Mouse (Mus musculus) neural tube, embryonic 14.5 days (tissue): Measurements from ENCODE around the gene Zfyve9. TPM values are rescaled to one million over a fixed set of nuclear protein-coding genes. Genes with fewer than 3 reads are reported as not detected.
"Not testable (repeated sequence)": the region's sequence is repeated elsewhere in the genome, so short reads cannot be mapped to it uniquely, and the experiment has no call there.

ENCODE experiments used
- ATAC-seq: fragments of 200-750 bp; cut with Nextera tagmentation; 2 replicates; pipeline ENCODE4 v1.8.0; 2017; ENCODE audit warnings: low read depth, mild to moderate bottlenecking, moderate TSS enrichment, moderate library complexity
- H3K27ac ChIP-seq: fragments of 300-500 bp; sonication (generic); 2 replicates; pipeline ENCODE4 v1.5.1; 2014; ENCODE audit warnings: low read depth, mild to moderate bottlenecking, control low read depth, low read length, moderate library complexity, mixed read lengths
- H3K27me3 ChIP-seq: fragments of 300-500 bp; sonication (generic); 2 replicates; pipeline ENCODE4 v1.6.1; 2014; ENCODE audit warnings: low read length; ENCODE audit not compliant: control insufficient read depth, insufficient read depth
- H3K36me3 ChIP-seq: fragments of 300-500 bp; sonication (generic); 2 replicates; pipeline ENCODE4 v1.6.1; 2014; ENCODE audit warnings: low read length, mixed read lengths; ENCODE audit not compliant: control insufficient read depth, insufficient read depth
- H3K4me1 ChIP-seq: fragments of 300-500 bp; sonication (generic); 2 replicates; pipeline ENCODE4 v1.6.1; 2014; ENCODE audit warnings: low read length; ENCODE audit not compliant: control insufficient read depth, insufficient read depth
- H3K4me2 ChIP-seq: fragments of 300-500 bp; sonication (generic); 2 replicates; pipeline ENCODE4 v1.6.1; 2014; ENCODE audit warnings: mild to moderate bottlenecking, low read depth, low read length, control low read depth
- H3K4me3 ChIP-seq: fragments of 300-500 bp; sonication (generic); 2 replicates; pipeline ENCODE4 v1.5.1; 2014; ENCODE audit warnings: low read depth, low read length, control low read depth, mixed read lengths
- H3K9ac ChIP-seq: fragments of 300-500 bp; sonication (generic); replicated peaks from 2 replicates; pipeline ENCODE4 v1.6.1; 2014; ENCODE audit warnings: low read depth, mild to moderate bottlenecking, control low read depth, low read length, mixed read lengths
- H3K9me3 ChIP-seq: fragments of 300-500 bp; sonication (generic); 2 replicates; pipeline ENCODE4 v1.6.1; 2016; ENCODE audit warnings: low read length; ENCODE audit not compliant: control insufficient read depth
- WGBS: fragments of 180-500 bp; shearing (Covaris S2); extraction: QIAGEN DNeasy Blood & Tissue Kit; methylation state at CpG from one replicate; pipeline ENCODE4 v1.1.7; 2014; 5-methylcytosine and 5-hydroxymethylcytosine counted together
- polyA plus RNA-seq: library from polyadenylated mRNA; unstranded; fragments of >200 nt; fragmentation: Nextera tagmentation; extraction: Ambion mirVana; gene quantifications from 2 replicates; pipeline ENCODE4 v1.2.1, GENCODE M21; 2014

Gene Zfyve9
- polyA plus RNA-seq, 1 experiment from 2014 or later = 14.5 TPM

DNA sequence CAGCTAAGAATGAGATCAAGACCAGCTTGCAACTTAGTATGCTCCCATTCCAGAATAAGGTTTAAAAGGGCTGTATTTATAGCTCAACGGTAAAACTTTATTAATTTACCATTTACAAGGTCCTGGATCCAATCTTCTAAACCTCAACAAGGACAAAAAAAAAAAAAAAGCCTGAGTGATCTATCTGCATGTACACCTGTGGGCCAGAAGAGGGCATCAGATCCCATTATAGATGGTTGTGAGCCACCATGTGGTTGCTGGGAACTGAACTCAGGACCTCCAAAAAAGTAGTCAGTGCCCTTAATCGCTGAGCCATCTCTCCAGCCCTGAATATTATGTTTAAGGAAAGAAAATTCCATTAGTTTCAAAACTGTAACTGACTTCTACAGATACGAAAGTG is 90.1 kb downstream of the Zfyve9 start:
- 96% methylated on average over 3 of the region's 3 CpGs for WGBS
- Histone ChIP-seq H3K9ac (no peak overlapping the region), H3K9me3 (no peaks in the 10 kb centered on the region), H3K4me2 (no peak overlapping the region), H3K4me3 (no peak overlapping the region), H3K4me1 (no peaks in the 10 kb centered on the region), H3K36me3 (0 out of 2 replicates have a peak, but pooled peaks cover 2% of the 10 kb centered on the region), H3K27ac (no peak overlapping the region), H3K27me3 (no peaks in the 10 kb centered on the region)
- no peak for ATAC-seq

DNA sequence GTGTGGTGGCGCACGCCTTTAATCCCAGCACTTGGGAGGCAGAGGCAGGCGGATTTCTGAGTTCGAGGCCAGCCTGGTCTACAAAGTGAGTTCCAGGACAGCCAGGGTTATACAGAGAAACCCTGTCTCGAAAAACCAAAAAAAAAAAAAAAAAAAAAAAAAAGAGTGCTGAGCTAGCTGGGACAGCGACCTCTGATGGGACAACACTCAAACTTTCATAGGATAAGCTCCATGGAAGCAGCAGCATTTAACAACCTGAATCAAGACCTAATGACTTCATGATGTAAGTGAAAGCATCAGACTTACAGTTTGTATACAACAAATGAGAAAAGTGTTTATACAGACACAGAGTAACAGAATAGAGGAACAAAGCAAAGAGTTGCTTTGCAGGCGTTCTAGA is 93.5 kb downstream of the Zfyve9 start:
- not testable (repeated sequence) for H3K36me3 ChIP-seq, H3K4me2 ChIP-seq, H3K9ac ChIP-seq, H3K4me1 ChIP-seq, ATAC-seq, H3K27ac ChIP-seq, H3K4me3 ChIP-seq, H3K9me3 ChIP-seq, H3K27me3 ChIP-seq
- WGBS = 93% methylated on average over 6 of the region's 7 CpGs

DNA sequence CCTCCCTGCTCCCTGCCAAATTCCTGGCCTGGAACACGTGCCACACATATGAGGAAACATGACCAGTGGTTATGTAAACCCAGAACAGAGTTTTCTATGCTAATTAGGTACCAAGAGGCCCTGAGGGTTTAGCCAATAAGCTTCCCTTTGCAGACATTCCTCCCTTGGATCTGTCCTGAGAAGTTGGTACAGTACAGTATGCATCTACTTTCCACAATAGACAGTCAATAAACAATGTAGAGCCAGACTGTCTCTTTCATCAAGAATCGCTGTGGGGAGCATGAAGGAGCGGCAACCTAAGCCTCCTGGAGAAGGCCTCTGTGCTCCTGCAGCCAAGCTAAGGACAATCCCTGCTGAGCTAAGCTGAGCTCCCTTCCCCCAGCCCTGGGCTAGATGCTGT is 94.4 kb downstream of the Zfyve9 start:
- no peak overlapping the region for H3K4me2 ChIP-seq
- no peak overlapping the region for H3K27ac ChIP-seq
- no peak overlapping the region for H3K4me3 ChIP-seq
- H3K27me3 ChIP-seq = no peaks in the 10 kb centered on the region
- 72% methylated on average over 3 of the region's 3 CpGs for WGBS
- H3K9ac ChIP-seq = no peak overlapping the region
- H3K9me3 ChIP-seq = no peaks in the 10 kb centered on the region
- H3K36me3 ChIP-seq = 0 out of 2 replicates have a peak, but pooled peaks cover 2% of the 10 kb centered on the region
- no peaks in the 10 kb centered on the region for H3K4me1 ChIP-seq
- ATAC-seq = no peak

- Histone ChIP-seq H3K36me3 (peaks cover 11% of the 10 kb centered on the region), H3K9ac (no peak overlapping the region), H3K4me2 (no peak overlapping the region), H3K9me3 (no peaks in the 10 kb centered on the region), H3K4me3 (no peak overlapping the region), H3K4me1 (no peaks in the 10 kb centered on the region), H3K27ac (no peak overlapping the region), H3K27me3 (no peaks in the 10 kb centered on the region)
- 86% methylated on average over 2 of the region's 2 CpGs for WGBS
- ATAC-seq = no peak
These were observed 116.2 kb downstream of the Zfyve9 start for GRCm38 (mm10) chr4:108664407-108664806.

DNA sequence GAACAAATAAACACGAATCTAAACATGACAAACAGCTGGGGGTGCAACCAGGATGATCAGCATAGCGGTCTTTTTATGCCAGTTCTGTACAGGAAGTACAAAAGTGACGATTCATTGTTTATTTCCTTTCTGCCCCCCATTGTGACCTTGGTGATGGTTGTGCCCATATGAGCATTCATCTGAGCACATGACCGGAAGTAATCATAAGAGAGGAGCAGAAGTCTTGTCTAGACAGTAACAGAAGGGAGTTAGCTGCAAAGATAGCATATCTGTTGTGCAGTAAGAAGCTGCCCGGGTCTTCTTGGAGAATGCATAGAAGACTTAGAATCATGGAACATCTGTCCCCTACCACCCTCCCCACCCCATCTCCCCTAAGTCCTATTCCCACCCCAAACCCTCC is 141.8 kb downstream of the Zfyve9 start:
- Histone ChIP-seq H3K27me3 (no peaks in the 10 kb centered on the region), H3K4me1 (no peaks in the 10 kb centered on the region), H3K36me3 (peaks cover 22% of the 10 kb centered on the region; the same call in 1 of the 2 replicates), H3K9ac (no peak overlapping the region), H3K27ac (no peak overlapping the region), H3K9me3 (no peaks in the 10 kb centered on the region), H3K4me3 (no peak overlapping the region), H3K4me2 (no peak overlapping the region)
- ATAC-seq = no peak
- 80% methylated on average over 5 of the region's 5 CpGs for WGBS

- no peak overlapping the region for H3K4me3 ChIP-seq
- peaks cover 19% of the 10 kb centered on the region; the same call in 1 of the 2 replicates for H3K36me3 ChIP-seq
- H3K27ac ChIP-seq = no peak overlapping the region
- H3K4me2 ChIP-seq = no peak overlapping the region
- H3K9ac ChIP-seq = no peak overlapping the region
- 72% methylated on average over 3 of the region's 3 CpGs for WGBS
- no peak for ATAC-seq
- H3K9me3 ChIP-seq = no peaks in the 10 kb centered on the region
- H3K27me3 ChIP-seq = no peaks in the 10 kb centered on the region
- H3K4me1 ChIP-seq = no peaks in the 10 kb centered on the region
These were observed 142.9 kb downstream of the Zfyve9 start for GRCm38 (mm10) chr4:108637721-108638120.

DNA sequence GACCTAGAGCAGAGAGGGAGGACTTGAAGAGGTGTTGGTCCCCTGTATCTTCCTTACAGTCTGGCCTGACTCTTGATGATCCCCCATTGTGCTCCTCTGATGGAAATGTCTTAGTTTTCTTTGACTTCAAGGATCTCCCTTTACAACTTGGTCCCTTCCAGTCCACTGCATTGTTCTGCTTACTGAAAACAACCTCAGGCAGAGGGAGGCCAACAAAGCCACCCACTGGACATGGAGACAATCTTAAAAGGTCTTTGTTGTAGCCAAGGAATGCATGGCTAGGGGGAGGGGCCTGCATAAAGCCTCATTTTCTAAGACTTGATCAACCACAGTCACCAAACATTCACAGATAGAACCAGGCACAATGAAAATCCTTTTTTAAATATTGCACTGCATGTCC is 145.5 kb downstream of the Zfyve9 start:
- peaks cover 22% of the 10 kb centered on the region; the same call in 1 of the 2 replicates for H3K36me3 ChIP-seq
- no peak for ATAC-seq

GRCm38 (mm10) chr4:108634696-108635095 is 145.9 kb downstream of the Zfyve9 start:
- no peak overlapping the region for H3K27ac ChIP-seq
- H3K4me2 ChIP-seq = no peak overlapping the region
- H3K9me3 ChIP-seq = no peaks in the 10 kb centered on the region
- no peaks in the 10 kb centered on the region for H3K27me3 ChIP-seq
- no peak for ATAC-seq
- H3K36me3 ChIP-seq = peaks cover 26% of the 10 kb centered on the region
- H3K9ac ChIP-seq = no peak overlapping the region
- H3K4me1 ChIP-seq = no peaks in the 10 kb centered on the region
- WGBS = 56% methylated on average over 4 of the region's 4 CpGs
- no peak overlapping the region for H3K4me3 ChIP-seq

More for the DNA sequence above, 145.5 kb downstream of the Zfyve9 start:
- H3K9ac ChIP-seq = no peak overlapping the region
- no peak overlapping the region for H3K4me3 ChIP-seq
- no peaks in the 10 kb centered on the region for H3K27me3 ChIP-seq
- H3K27ac ChIP-seq = no peak overlapping the region
- H3K4me1 ChIP-seq = no peaks in the 10 kb centered on the region
- no peaks in the 10 kb centered on the region for H3K9me3 ChIP-seq
- H3K4me2 ChIP-seq = no peak overlapping the region

DNA sequence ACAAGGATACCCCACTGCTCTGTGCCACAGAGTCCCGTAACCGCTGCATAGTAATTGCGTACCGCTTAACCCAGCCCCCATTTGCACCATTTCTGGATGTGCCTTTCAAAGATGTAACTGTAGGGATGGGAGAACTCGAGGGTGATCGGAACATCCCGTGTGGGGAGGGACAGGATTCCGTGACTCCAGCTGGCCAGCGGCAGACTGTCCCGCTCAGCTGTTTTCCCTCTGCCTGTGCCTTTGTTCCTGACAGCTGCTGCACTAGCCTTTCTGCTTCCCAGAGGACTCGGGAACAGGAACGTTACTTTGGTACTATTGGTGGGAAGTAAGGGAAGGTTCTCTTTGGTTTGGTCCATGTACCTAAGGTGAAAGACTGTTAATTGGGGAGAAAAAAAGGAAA is 146.9 kb downstream of the Zfyve9 start:
- ATAC-seq = no peak
- H3K36me3 ChIP-seq = peaks cover 35% of the 10 kb centered on the region
- WGBS = 74% methylated on average over 12 of the region's 12 CpGs

DNA sequence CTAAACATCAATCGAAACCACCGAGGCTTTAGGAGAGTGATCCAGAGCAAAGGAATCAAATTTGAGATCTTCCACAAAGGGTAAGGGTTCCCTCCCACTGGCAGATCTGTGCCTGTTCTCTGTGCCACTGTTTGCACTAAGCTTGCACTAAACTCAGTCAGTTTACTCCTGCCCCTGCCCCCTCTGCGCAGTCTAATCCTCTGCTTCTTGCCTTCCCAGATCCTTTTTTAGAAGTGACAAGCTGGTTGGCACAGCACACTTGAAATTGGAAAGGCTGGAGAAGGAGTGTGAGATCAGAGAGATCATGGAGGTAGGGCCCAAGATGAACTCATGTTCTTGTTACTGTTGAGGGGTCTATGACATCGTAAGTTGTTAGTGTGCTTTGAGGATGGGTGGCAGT is 149.0 kb downstream of the Zfyve9 start:
- no peak overlapping the region for H3K27ac ChIP-seq
- no peaks in the 10 kb centered on the region for H3K4me1 ChIP-seq
- no peak overlapping the region for H3K4me2 ChIP-seq
- H3K27me3 ChIP-seq = no peaks in the 10 kb centered on the region
- 96% methylated on average over 4 of the region's 4 CpGs for WGBS
- no peak for ATAC-seq
- H3K4me3 ChIP-seq = no peak overlapping the region
- H3K36me3 ChIP-seq = peaks cover 49% of the 10 kb centered on the region
- no peak overlapping the region for H3K9ac ChIP-seq
- no peaks in the 10 kb centered on the region for H3K9me3 ChIP-seq

More for the DNA sequence above, 146.9 kb downstream of the Zfyve9 start:
- Histone ChIP-seq H3K27me3 (no peaks in the 10 kb centered on the region), H3K9ac (no peak overlapping the region), H3K9me3 (no peaks in the 10 kb centered on the region), H3K4me2 (no peak overlapping the region), H3K4me3 (no peak overlapping the region), H3K4me1 (no peaks in the 10 kb centered on the region), H3K27ac (no peak overlapping the region)
